Mouse (Mus musculus) Muller cell, postnatal 12 days (primary cell): ENCODE measurements around the gene Ccl27a.
"Not testable (repeated sequence)": the region's sequence is repeated elsewhere in the genome, so short reads cannot be mapped to it uniquely, and the experiment has no call there.

Experiments used
- DNase-seq: peaks from one replicate; pipeline ENCODE4 v3.0.0-alpha.2; 2015; ENCODE audit errors: inconsistent ontology term

Ccl27a gene

DNA sequence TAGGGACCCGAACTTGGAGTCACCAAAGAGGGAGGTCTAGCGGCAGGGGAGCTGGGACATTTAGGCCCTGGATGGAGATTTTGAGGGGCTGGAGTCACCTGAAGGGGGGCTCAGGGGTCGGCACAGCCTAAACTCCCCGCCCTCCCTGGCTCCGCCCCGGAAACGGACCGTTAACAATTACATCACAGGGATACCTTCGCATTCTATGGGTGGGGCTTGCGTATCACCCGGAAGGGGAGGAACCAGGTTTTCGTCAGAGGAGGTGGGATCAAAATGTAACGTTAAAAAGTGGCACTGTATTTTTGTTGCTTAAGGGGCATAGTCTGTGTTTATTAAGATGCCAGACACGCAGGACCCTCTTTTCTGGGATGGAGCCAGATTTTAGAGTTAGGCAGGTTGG is at the start of gene Ccl27a:
Gene Ccl27a, minus strand, starts transcription at position 246 of the 400 bp plus-strand sequence.
- DNase-seq: peak; percentile 93

DNA sequence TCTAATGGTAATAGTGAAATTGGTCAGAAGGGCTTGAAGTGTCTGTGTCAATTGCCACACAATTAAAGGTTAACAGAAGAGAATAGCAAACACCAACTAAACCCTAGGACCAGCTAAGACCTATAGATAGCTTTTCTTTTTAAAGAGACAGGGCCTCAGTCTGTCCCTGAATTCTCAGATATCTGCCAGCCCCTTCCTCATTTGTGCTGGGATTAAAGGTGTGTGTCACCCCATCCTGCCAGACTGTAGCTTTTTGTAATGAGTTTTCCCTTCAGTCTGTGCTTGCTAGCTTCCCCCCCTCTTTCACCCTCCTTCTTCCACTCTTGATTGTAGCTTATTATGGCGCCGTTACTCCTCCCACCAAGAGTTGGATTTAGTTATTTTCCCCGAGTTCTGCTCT is 9.2 kb upstream of the Ccl27a start:
- DNase-seq: not testable (repeated sequence)

DNA sequence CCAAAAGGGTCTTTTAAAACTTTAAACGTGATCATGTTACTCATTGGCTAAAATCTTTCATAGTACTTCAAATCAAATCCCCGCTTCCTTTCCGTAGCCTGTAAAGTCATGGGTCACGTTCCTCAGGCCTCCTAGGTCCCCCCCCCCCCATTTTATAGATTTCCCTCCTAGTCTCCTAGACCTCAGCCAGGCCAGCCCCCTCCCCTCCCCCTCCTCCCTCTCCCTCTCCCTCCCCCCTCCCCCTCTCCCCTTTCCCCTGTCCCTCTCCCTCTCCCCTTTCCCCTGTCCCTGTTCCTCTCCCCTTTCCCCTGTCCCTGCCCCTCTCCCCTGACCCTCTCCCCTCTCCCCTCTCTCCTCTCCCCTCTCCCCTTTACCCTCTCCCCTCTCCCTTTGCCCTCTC is 8.7 kb upstream of the Ccl27a start:
- not testable (repeated sequence) for DNase-seq

DNA sequence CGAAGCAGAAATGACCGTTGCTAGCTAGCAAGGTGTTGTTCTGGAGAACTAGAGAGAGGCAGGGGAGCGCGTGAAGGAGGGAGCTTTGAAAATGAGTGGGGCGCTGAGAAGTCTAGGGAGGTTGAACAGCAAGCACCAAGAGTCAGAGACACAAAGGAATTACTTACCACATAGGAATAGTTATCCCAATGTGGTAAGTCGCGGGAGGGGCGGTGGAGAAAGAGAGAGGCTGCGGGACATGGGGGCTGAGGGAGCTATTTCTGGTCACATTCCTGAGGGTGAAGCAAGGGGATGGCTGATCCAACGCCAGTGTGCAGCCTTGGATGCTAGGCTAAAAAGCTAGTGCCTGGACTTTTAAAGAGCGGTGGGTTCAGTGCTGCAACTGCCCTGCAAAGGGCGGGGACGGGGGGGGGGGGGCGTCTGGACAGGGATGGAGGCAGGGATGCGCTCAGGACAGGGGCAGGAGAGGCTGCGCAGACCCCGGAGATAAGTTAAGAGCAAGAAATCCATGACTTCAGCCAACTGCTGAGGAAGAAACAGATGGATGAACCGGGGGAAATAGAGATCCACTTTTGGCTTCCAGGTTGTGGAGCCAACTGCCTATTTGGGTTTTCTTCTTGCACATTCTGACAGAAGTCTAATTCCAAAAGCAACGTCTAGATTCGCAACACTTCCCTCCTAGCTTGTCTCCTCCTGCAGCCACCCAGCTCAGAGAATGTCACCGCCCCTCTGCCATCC is 7.9 kb upstream of the Ccl27a start:
- DNase-seq: not testable (repeated sequence)

DNA sequence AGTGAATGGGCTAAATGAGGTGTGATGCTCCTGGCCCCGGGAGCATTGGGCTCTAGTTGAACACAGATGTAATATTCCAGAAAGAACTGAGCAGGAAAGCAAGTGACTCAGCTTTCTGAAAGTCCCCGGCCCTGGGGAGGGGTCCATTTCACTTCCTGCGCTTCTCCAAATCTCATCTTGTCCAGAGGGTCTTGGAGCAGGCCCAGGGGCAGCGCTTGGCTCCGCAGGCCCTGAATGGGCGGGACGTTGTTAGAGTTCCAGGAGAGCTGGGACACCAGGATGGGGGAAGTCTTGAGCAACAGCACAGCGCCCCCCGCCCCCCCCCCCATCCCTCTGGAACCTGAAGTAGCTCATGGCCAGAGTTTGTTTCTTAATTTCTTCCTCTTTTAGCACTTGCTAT is 7.2 kb upstream of the Ccl27a start:
- not testable (repeated sequence) for DNase-seq

DNA sequence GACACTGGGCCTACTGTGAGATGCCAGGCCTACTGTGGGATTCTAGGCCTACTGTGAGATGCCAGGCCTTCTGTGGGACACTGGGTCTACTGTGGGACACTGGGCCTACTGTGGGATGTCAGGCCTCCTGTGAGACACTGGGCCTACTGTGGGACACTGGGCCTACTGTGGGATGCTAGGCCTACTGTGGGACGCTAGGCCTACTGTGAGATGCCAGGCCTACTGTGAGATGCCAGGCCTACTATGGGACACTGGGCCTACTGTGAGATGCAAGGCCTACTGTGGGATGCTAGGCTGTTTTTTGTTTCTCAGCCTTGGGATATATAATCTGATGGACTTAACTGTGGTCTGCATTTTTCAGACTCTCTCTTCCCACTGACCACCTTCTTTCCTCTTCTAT is 1.8 kb upstream of the Ccl27a start:
- not testable (repeated sequence) for DNase-seq

DNA sequence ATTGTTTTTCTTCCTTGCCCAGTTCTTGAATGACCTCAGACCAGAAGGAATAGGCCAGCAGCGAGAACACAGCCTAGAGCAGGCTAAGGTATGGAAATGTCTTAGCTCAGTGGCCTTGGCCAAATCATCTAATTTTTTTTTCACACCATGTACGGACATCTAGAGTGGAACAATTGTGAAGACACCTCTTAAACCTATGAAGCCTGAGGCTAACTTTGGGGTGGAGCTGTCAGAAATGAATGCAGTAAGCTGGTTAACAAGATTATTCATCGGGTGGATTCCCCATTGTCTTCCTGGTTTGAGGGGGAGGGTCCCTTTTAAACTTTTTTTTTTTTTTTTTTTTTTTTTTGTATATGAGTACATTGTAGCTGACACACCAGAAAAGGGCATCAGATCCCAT is 459 bp upstream of the Ccl27a start:
- DNase-seq: not testable (repeated sequence)

DNA sequence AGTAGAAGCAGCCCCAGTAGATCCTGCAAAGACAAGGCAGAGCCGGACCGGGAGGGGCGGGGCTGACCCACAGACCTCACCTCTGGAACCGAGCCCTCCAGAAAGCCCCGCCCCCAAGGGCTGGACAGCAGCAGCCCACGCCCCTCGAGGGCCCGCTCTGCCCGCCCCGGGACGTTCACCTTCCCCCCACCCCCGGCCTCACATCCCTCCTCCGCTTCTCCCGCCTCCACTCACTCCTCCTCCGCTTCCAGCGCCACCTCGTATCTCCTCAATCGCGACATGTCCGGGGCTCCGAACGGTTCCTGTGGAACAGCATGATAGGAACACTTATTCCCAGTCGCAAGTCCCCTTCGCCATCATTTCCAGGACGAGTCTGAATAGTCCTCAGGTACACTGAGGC is 545 bp downstream of the Ccl27a start:
- DNase-seq: peak; percentile 82

DNA sequence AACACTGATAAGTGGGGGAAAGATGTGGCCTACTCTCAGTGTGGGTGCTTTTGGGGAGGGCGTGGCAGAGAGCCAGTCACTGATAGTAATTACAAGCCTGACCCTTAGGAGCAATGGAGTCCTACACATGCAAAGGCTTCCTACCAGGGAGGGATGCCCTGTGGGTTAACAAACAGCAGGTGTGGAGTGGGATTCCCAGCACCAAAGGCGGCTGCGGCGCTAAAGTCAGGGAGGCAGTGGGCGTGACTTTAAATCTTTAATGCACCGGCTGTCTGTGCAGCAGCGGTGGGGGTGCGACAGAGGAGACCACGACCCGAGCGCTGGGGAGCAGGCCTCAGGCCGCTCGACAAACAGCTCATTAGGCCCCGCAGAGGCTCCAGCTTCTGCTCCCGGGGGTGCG is 1.1 kb downstream of the Ccl27a start:
- not testable (repeated sequence) for DNase-seq

DNA sequence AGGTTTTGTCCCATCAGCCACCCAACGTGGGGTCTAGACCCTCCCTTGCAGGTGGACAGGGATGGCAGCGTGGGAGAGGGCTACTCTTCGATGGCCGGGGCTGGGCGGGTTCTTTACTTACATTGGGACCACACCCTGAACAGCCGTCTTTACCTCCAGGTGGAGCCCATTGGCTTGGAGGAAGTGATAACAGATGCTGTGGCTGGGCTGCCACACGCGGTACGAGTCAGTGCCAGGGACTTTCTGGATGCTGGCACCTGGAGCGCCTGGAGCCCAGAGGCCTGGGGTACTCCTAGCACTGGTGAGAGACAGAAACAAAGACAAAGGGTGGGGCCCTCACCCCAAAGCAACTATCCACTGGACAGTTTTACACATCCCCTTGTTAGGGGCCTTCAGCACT is 6.7 kb downstream of the Ccl27a start:
- not testable (repeated sequence) for DNase-seq

DNA sequence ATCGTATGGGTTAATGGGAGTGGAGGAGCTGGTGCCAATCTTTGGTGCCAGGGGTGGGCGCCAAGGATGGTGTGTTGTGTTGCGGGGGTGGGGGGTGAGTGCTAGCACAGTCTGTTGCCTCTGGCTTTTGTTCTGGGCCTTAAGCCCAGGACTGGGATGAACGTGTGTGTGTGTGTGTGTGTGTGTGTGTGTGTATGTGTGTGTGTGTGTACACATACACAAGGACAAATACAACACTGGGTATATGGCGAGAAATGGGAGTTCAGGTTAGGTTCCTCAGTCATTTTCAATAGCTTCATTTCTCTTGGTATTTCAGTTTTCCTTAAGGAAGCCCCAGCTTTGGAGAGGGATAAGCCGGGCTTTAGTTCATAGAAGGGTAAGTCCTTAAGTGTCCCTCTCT is 10.9 kb downstream of the Ccl27a start:
- not testable (repeated sequence) for DNase-seq

DNA sequence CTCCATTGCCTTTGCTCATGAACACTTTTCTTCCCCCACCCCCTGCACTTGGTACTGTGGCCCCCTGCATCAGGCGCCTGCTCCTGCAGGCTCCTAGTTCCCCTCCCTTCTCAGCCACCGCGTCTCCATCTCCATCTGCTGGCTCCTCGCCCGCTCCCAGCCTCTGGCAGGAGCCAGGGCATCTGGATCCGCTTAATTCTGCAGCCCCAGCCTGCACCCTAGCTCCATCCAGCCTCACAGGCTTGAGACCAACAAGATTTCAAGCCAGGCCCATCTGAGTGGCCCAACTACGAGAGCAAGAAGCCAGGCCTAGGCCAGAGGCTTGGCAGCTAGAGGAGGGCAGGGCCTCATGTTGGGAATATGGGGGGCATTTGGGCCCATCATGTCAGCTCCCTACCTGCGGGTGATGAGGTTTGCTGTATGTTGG is 11.3 kb downstream of the Ccl27a start:
- not testable (repeated sequence) for DNase-seq

DNA sequence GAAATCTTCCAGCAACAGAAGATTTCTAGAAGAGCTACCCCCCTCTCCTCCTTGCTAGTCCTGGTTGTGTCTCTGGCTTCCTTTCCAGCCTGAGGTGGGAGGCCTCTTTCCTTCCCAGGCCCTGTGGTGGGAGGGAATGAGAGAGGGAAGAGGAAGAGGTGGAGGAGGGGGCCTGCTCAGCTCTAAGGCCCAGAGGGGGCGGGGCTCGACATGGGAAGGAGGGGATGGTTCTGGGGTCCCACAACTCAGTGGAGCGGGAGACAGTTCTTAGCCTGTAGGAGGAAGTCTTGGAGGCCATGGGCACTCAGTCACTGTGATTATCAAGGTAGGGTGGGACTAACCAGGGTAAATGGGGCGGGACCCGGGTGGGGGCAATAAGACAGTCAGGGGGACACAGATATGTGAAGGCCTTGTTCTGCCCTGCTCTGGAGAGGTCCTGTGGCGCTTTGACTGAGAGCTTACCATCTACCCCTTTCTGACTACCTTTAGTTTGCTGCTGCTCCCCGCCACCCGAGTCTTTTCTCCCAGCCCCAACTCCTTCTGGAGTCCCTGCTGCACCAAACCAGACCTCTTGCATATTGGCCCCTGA is 11.9 kb downstream of the Ccl27a start:
- no peak for DNase-seq

DNA sequence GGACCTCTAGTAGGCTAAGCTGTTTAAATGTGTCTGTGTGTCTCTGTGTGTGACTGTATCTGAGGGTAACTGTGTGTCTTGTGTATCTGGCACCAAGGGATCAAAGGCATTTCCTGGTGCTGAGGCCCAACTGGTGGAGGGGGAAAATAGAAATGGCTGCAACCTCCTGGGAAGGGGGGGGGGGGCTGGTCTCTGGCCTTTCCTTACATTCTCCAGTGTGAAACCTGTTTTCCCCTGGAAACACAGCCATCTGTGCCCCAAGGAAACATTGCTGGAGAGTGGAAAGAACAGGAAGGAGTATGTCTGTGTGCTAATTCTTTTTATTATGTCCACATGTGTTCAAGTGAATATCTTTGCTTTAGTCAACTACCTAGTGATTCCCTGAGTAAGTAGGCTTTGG is 12.4 kb downstream of the Ccl27a start:
- DNase-seq: no peak

DNA sequence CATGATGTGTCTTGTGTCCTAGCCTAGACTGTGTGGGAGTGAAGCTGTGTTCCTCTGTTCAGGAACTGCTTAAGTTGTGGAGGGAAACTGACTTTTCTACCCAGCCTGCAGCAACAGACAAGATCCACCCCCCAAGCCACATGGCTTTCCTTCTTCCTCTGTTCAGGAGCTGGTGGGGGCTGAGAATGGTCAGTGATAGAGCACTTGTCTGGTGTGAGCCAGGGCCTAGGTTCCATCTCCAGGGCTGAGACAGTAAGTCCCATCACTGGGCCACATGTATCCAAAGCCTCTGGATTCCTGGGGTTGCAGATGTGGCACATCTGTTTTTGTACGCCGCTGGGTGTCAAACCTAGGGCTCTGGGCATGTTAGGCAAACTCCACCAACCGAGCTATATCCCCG is 13.1 kb downstream of the Ccl27a start:
- DNase-seq: no peak

DNA sequence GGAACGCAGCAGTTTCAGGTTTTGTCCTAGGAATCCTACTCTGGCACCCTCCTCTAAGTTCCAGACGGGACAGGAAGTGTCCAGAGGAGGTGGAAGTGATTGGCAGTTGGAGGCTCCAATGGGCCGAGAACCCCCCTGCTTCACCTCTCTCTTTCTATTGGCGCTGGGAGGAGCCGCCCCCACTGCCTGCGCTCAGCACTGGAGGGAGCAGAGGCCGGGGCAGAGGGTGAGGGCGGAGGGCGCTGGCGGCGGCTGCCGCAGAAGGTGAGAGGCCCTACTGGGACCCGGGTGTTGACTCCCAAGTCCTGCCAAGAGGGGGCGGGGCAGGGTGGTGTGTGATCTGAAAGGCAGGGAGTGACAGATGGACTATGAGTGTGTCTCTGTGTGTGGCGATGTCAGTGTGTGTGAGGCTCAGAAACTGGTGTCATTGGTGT is 13.7 kb downstream of the Ccl27a start:
- DNase-seq: peak; percentile 97

DNA sequence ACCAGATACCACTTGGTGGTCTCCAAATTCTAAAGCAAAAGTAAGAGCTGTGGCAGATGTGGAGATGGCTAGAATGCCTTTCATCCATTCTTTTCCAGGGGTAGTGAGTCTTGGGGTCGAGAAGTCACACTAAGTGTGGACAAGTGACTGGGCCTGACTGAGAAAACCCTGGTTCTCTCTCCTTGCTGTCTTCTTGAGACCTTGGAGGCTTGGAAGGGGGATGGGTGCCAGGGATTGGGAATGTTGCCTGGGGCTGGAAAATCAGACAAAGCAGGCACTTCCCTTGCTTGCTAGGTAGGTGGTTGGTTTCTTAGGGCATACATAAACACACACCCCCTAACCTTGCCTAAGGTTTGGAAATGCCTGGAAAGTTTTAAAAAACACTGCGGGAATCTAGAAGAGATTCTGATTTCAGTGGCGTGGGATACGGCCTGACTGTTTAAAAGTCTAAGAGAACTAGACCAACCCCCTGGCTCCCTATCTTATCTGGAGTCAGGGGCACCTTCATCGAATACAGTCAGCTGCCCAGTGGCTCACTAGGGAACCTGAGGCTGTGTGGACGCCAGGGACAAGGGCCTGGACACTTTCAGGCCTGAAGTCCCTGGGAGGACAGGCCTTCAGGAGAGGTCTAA is 14.3 kb downstream of the Ccl27a start:
- no peak for DNase-seq

DNA sequence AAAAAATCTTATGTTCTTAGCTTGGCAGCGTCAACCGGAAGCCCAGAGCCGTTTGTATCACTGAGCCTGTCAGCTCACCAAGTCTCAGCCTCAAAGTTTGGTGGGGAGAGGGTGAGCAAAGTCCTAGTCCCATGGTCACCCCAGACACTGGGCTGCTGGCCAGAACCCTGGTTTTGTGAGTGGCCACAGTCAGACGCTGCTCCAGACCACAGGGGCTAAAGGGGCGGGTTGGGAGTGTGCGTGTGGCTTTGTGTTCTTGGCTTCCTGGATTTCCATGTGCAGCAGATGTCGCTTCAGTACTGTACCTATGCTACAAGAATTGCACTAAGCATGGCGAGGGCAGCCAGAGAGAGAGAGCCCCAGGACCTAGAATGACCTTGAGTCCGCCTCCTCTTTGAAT is 14.8 kb downstream of the Ccl27a start:
- DNase-seq: peak; percentile 71

DNA sequence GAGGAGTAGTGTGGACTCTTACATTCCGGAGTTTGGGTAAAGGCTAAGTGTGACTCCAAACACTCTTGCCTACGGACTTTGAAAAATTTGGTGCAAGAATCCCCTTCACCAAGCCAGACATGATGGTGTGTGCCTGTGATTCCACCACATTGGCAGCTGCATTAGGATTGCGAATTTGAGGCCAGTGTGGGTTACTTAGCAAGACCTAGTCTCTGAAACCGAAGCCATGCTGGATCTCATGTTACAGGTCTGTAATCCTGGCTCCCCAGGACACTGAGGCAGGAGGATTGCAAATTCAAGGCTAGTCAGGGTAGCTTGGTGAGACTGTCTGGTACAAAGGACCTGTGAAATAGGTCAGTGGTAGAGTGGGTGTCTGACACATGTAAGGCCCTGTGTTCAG is 15.3 kb downstream of the Ccl27a start:
- DNase-seq: no peak

DNA sequence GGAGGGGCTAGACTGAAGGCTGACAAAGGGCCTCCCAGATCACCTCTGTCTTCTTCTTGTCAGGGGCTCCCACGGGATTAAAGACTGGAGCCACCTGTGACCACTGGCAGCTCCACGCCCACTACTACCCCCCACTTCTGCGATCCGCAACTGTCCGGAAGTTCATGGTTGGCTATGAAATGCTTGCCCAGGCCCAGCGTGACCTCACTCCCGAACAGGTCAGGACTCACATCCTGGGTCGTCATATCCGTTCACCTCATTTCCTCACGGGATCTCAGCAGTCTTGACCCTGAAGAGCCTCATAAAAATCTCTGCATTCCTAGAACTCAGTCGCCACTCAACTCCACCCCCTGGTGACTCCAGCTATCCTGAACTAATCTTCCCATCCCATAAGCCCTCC is 16.0 kb downstream of the Ccl27a start:
- no peak for DNase-seq

DNA sequence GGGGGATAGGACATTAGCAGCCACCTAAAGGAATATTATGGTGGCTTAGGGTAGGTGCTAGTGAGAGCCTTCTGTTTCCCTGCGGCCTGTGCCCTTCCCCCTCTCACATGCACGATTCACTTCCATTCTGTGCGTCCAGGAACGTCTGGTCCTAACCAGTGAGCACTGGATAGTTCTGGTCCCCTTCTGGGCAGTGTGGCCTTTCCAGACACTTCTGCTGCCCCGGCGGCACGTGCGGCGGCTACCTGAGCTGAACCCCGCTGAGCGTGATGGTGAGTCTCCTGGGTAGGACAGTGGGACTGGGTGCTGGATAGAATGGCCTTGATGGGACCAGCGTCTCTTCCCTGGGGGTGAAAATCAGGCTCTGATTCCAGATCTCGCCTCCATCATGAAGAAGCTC is 16.7 kb downstream of the Ccl27a start:
- no peak for DNase-seq

DNA sequence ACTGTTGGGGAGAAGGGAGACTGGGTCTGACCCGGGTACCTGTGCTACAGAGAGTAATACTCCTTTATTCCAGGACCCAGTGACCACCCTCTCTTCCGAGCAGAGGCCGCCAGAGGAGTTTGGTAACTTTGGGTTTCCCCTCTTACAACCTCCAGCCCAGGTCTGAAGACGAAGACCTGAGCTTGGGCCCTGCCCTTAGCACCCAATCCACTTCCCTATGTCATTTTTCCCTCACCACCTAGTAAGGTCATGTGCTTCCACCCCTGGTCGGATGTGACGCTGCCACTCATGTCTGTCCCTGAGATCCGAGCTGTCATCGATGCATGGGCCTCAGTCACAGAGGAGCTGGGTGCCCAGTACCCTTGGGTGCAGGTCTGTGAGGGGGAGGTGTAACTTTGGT is 17.6 kb downstream of the Ccl27a start:
- DNase-seq: no peak
